ENCODE assay signal across 8 mouse cellular contexts in genomic region chr3:94758427-94758826, GRCm38 (mm10). TPM values are rescaled to one million over a fixed set of nuclear protein-coding genes. Genes with fewer than 3 reads are reported as not detected.
DNase-seq lines count a peak whose midpoint lies in the region; ATAC-seq and TF ChIP-seq lines count a peak whose summit lies in the region.
"Not testable (repeated sequence)": the region's sequence is repeated elsewhere in the genome, so short reads cannot be mapped to it uniquely, and the experiment has no call there.

No protein-coding gene starts in this region.

- not testable (repeated sequence) for H3K9me3 ChIP-seq in MEL (replicated peaks; ENCODE audit: insufficient read depth, low read length); hindbrain, postnatal 0 days (ENCODE audit: low read length); liver, embryonic 16.5 days (replicated peaks; ENCODE audit: control insufficient read depth, low read length); midbrain, embryonic 13.5 days

- not testable (repeated sequence) for H3K79me2 ChIP-seq in MEL (ENCODE audit: control insufficient read depth, insufficient read depth, low read length, poor library complexity)

- H3K4me2 ChIP-seq in hindbrain, postnatal 0 days (ENCODE audit: low read depth, low read length); liver, embryonic 16.5 days (ENCODE audit: low read depth, low read length); midbrain, embryonic 13.5 days (replicated peaks): not testable (repeated sequence)

- H3K4me1 ChIP-seq in MEL (ENCODE audit: control insufficient read depth in 1 of 2, insufficient read depth in 2 of 2, low read length in 2 of 2), result peaks cover 4 to 12% of the 10 kb centered on the region in 2 experiments; a peak in 2 of 4 replicates
- H3K4me1 ChIP-seq in hindbrain, postnatal 0 days (ENCODE audit: insufficient read depth, low read length); liver, embryonic 16.5 days (ENCODE audit: control insufficient read depth, low read depth, low read length); midbrain, embryonic 13.5 days (replicated peaks): not testable (repeated sequence)

- not testable (repeated sequence) for TF ChIP-seq POLR2A in MEL (IDR thresholded peaks at IDR 0.05; ENCODE audit: control insufficient read depth in 1 of 2, insufficient read depth in 1 of 2, low read depth in 1 of 2, low read length in 2 of 2, poor library complexity in 1 of 2)

- not testable (repeated sequence) for H3K36me3 ChIP-seq in MEL (ENCODE audit: control insufficient read depth in 1 of 2, insufficient read depth in 2 of 2, low read length in 2 of 2); hindbrain, postnatal 0 days (ENCODE audit: insufficient read depth, low read length); liver, embryonic 16.5 days (ENCODE audit: control insufficient read depth, insufficient read depth); midbrain, embryonic 13.5 days

- TF ChIP-seq EP300 in MEL (IDR thresholded peaks at IDR 0.05; ENCODE audit: low read depth in 1 of 2, low read length in 2 of 2), result not testable (repeated sequence)

- TF ChIP-seq RAD21 in MEL (IDR thresholded peaks at IDR 0.05; ENCODE audit: low read depth, low read length), result not testable (repeated sequence)

- DNase-seq in MEL (ENCODE audit: low read depth, low spot score), result peak; percentile 91
- DNase-seq in cerebellum, postnatal 25 days, result peak; percentile 19 to 22
- not testable (repeated sequence) for DNase-seq in hindbrain, postnatal 0 days (ENCODE audit: low spot score)
- peak; percentile 27 for DNase-seq in kidney, postnatal 10 days
- peak; percentile 36 for DNase-seq in testis, postnatal 14 days (ENCODE audit: low spot score)

- H3K4me3 ChIP-seq in MEL (ENCODE audit: control insufficient read depth in 1 of 2, insufficient read depth in 1 of 2, low read depth in 2 of 2, low read length in 2 of 2), result peak overlapping the region in 1 of 2 experiments; percentile 11; a peak in 1 of 4 replicates
- H3K4me3 ChIP-seq in hindbrain, postnatal 0 days (ENCODE audit: low read length); liver, embryonic 16.5 days (ENCODE audit: low read depth, low read length); midbrain, embryonic 13.5 days (replicated peaks): not testable (repeated sequence)

- not testable (repeated sequence) for H3K27ac ChIP-seq in MEL (ENCODE audit: control insufficient read depth, low read depth, low read length); hindbrain, postnatal 0 days; liver, embryonic 16.5 days (ENCODE audit: low read length); midbrain, embryonic 13.5 days

- not testable (repeated sequence) for H3K27me3 ChIP-seq in MEL (ENCODE audit: control insufficient read depth in 1 of 2, insufficient read depth in 2 of 2, low read length in 2 of 2); hindbrain, postnatal 0 days (ENCODE audit: insufficient read depth, low read length); liver, embryonic 16.5 days (ENCODE audit: control insufficient read depth, insufficient read depth, low read depth, low read length); midbrain, embryonic 13.5 days

- WGBS in hindbrain, postnatal 0 days, result 63% methylated on average over 3 of the region's 9 CpGs
- 18% methylated on average over 3 of the region's 9 CpGs for WGBS in liver, embryonic 16.5 days (ENCODE audit: insufficient replicate concordance)
- WGBS in midbrain, embryonic 13.5 days, result 50% methylated on average over 4 of the region's 9 CpGs

- peak; percentile 38 for ATAC-seq in granulocyte monocyte progenitor cell, adult 5-6 weeks (replicated peaks; ENCODE audit: poor library complexity, severe bottlenecking)
- ATAC-seq in hindbrain, postnatal 0 days, result peak; percentile 77
- peak; percentile 81 for ATAC-seq in liver, embryonic 16.5 days (ENCODE audit: low read depth)
- ATAC-seq in midbrain, embryonic 13.5 days, result peak; percentile 62

- not testable (repeated sequence) for TF ChIP-seq CTCF in MEL (IDR thresholded peaks at IDR 0.05 in 2 of 3, conservative IDR thresholded peaks at IDR 0.05 in 1 of 3; ENCODE audit: control insufficient read depth in 1 of 3, insufficient read depth in 1 of 3, low read depth in 2 of 3, low read length in 3 of 3, poor library complexity in 1 of 3, severe bottlenecking in 1 of 3); hindbrain, postnatal 0 days (IDR thresholded peaks at IDR 0.05; ENCODE audit: low read depth)

- not testable (repeated sequence) for H3K9ac ChIP-seq in MEL (ENCODE audit: control insufficient read depth, low read depth, low read length, poor library complexity, severe bottlenecking); hindbrain, postnatal 0 days (replicated peaks; ENCODE audit: low read length); liver, embryonic 16.5 days (ENCODE audit: low read depth, low read length); midbrain, embryonic 13.5 days (replicated peaks)

TF ChIP-seq in MEL, 35 proteins besides CTCF, POLR2A, EP300 and RAD21:
- TF ChIP-seq SIN3A (IDR thresholded peaks at IDR 0.05; ENCODE audit: low read length) (peak; percentile 41; the same call in 1 of the 2 replicates), USF1 (IDR thresholded peaks at IDR 0.05; ENCODE audit: low read depth, low read length) (0 out of 2 replicates have a peak, but pooled peaks have one; percentile 15), RCOR1 (IDR thresholded peaks at IDR 0.05; ENCODE audit: low read depth, low read length) (0 out of 2 replicates have a peak, but pooled peaks have one; percentile 8)

RNA-seq across cellular contexts. Expression of gene Cgn, which starts 27.9 kb away (rescaled TPM):
- 0.04 and 0.07 TPM in 2 replicates for total RNA-seq in MEL (2012; rRNA removed)
- polyA plus RNA-seq in MEL (2012; ENCODE audit: insufficient read depth in 1 of 2, insufficient read length in 2 of 2, low read depth in 1 of 2, low replicate concordance in 2 of 2, missing spikeins in 1 of 2), result under 1 TPM in 1 of 2 experiments, not detected in 1; 0.86 TPM
- 0.17 TPM in 1 of 2 replicates, not detected in the other for total RNA-seq in granulocyte monocyte progenitor cell, adult 5-6 weeks (2014; fragmentation: Nextera tagmentation)
- total RNA-seq in granulocyte monocyte progenitor cell, adult 5-6 weeks (2017), result not detected in 2 replicates
- total RNA-seq in hindbrain, postnatal 0 days (2014; rRNA removed), result 5.8 and 7.7 TPM in 2 replicates
- 9.8 and 10.3 TPM in 2 replicates for polyA plus RNA-seq in hindbrain, postnatal 0 days (2015; fragmentation: Nextera tagmentation; extraction: Ambion mirVana)
- 13.0 and 15.6 TPM in 2 replicates for polyA plus RNA-seq in liver, embryonic 16.5 days (2015; fragmentation: Nextera tagmentation; extraction: Ambion mirVana)
- 5.3 and 6.0 TPM in 2 replicates for polyA plus RNA-seq in midbrain, embryonic 13.5 days (2015; fragmentation: Nextera tagmentation; extraction: Ambion mirVana)
